Mouse (Mus musculus) A20 (cell line): ENCODE measurements around the gene Acot4.
"Not testable (repeated sequence)": the region's sequence is repeated elsewhere in the genome, so short reads cannot be mapped to it uniquely, and the experiment has no call there.

Experiments used
- DNase-seq: peaks from one replicate; pipeline ENCODE4 v3.0.0-alpha.2; 2011; ENCODE audit warnings: low read depth, low spot score

The Acot4 gene

GRCm38 (mm10) chr12:84030659-84031332 is 7.4 kb upstream of the Acot4 start:
- DNase-seq = peak; percentile 74

- DNase-seq = no peak
Observed at GRCm38 (mm10) chr12:84032854-84033253, 5.3 kb upstream of the Acot4 start.

GRCm38 (mm10) chr12:84033302-84033701 is 4.9 kb upstream of the Acot4 start:
- not testable (repeated sequence) for DNase-seq

- DNase-seq = no peak
Observed at GRCm38 (mm10) chr12:84034108-84034507, 4.1 kb upstream of the Acot4 start.

- DNase-seq = peak; percentile 65
Observed at GRCm38 (mm10) chr12:84038691-84039111, 522 bp downstream of the Acot4 start, which contains the start of gene Gm49366. TSS of gene Gm49366 (plus strand) at chr12:84038935.

- no peak for DNase-seq
Observed at GRCm38 (mm10) chr12:84042248-84042647, 4.1 kb downstream of the Acot4 start.

GRCm38 (mm10) chr12:84044045-84044444 is 5.9 kb downstream of the Acot4 start:
- no peak for DNase-seq

GRCm38 (mm10) chr12:84046906-84047305 is 8.7 kb downstream of the Acot4 start:
- DNase-seq = no peak

- not testable (repeated sequence) for DNase-seq
Observed at GRCm38 (mm10) chr12:84050744-84051143, 12.6 kb downstream of the Acot4 start.

GRCm38 (mm10) chr12:84051937-84052474 is 13.8 kb downstream of the Acot4 start, which contains the start of gene Acot3:
TSS of gene Acot3 (plus strand) at chr12:84052144.
- DNase-seq = no peak

GRCm38 (mm10) chr12:84052609-84053008 is 14.4 kb downstream of the Acot4 start:
- no peak for DNase-seq

- no peak for DNase-seq
Observed at GRCm38 (mm10) chr12:84053173-84053572, 15.0 kb downstream of the Acot4 start.

GRCm38 (mm10) chr12:84053679-84054391 is 15.7 kb downstream of the Acot4 start:
- DNase-seq = no peak

- peak; percentile 63 for DNase-seq
Observed at GRCm38 (mm10) chr12:84060946-84061345, 22.8 kb downstream of the Acot4 start.

GRCm38 (mm10) chr12:84062336-84062735 is 24.2 kb downstream of the Acot4 start:
- DNase-seq = no peak

GRCm38 (mm10) chr12:84063228-84063627 is 25.0 kb downstream of the Acot4 start:
- peak; percentile 40 for DNase-seq

- no peak for DNase-seq
Observed at GRCm38 (mm10) chr12:84063833-84064232, 25.7 kb downstream of the Acot4 start.

GRCm38 (mm10) chr12:84064621-84065020 is 26.4 kb downstream of the Acot4 start:
- no peak for DNase-seq

- no peak for DNase-seq
Observed at GRCm38 (mm10) chr12:84067752-84068151, 29.6 kb downstream of the Acot4 start.

GRCm38 (mm10) chr12:84068296-84068695 is 30.1 kb downstream of the Acot4 start:
- DNase-seq = no peak

GRCm38 (mm10) chr12:84068986-84069385 is 30.8 kb downstream of the Acot4 start, which contains the start of gene Acot5:
TSS of gene Acot5 (plus strand) at chr12:84069325.
- no peak for DNase-seq

GRCm38 (mm10) chr12:84069582-84069981 is 31.4 kb downstream of the Acot4 start:
- DNase-seq = not testable (repeated sequence)

- DNase-seq = no peak
Observed at GRCm38 (mm10) chr12:84071696-84072095, 33.5 kb downstream of the Acot4 start.
